ENCODE assay signal across 9 mouse cellular contexts in genomic region chr4:126155869-126156268, GRCm38 (mm10). TPM values are rescaled to one million over a fixed set of nuclear protein-coding genes. Genes with fewer than 3 reads are reported as not detected.
DNase-seq lines count a peak whose midpoint lies in the region; ATAC-seq and TF ChIP-seq lines count a peak whose summit lies in the region.
"Had no signal": no experiment of that assay in that cellular context is flagged by ENCODE, and none has a peak within 500 bp of the region (broad histone marks: within the 10 kb centered on the region; RNA-seq: fewer than 3 reads in every experiment).

No protein-coding gene starts in this region.

- DNase-seq in kidney, postnatal 14 days: no peak
- DNase-seq in spleen, postnatal 14 days (ENCODE audit: low spot score in 2 of 2): no peak
- DNase-seq in frontal cortex, postnatal 14 days (ENCODE audit: low spot score in 2 of 2): no peak
- no peak for DNase-seq in cerebellum, postnatal 14 days
- DNase-seq: spleen, adult 18-20 months had no signal

- no peak overlapping the region for H3K9ac ChIP-seq in kidney, embryonic 15.5 days
- no peak overlapping the region for H3K9ac ChIP-seq in forebrain, embryonic 12.5 days
- H3K9ac ChIP-seq in intestine, postnatal 0 days (ENCODE audit: low read depth, low read length): no peak overlapping the region
- H3K9ac ChIP-seq in neural tube, embryonic 12.5 days: no peak overlapping the region

- H3K27me3 ChIP-seq in kidney, embryonic 15.5 days: no peaks in the 10 kb centered on the region
- peaks cover 11% of the 10 kb centered on the region for H3K27me3 ChIP-seq in forebrain, embryonic 12.5 days
- H3K27me3 ChIP-seq in intestine, postnatal 0 days (replicated peaks; ENCODE audit: control insufficient read depth, insufficient read depth, low read length): no peaks in the 10 kb centered on the region
- H3K27me3 ChIP-seq in neural tube, embryonic 12.5 days (replicated peaks): no peaks in the 10 kb centered on the region

- H3K36me3 ChIP-seq in kidney, embryonic 15.5 days: peaks cover 25% of the 10 kb centered on the region
- no peaks in the 10 kb centered on the region for H3K36me3 ChIP-seq in forebrain, embryonic 12.5 days (replicated peaks)
- peaks cover 13% of the 10 kb centered on the region; the same call in 1 of the 2 replicates for H3K36me3 ChIP-seq in intestine, postnatal 0 days (ENCODE audit: control insufficient read depth, insufficient read depth)
- no peaks in the 10 kb centered on the region for H3K36me3 ChIP-seq in neural tube, embryonic 12.5 days

- 22% methylated on average over 2 of the region's 2 CpGs for WGBS in kidney, embryonic 15.5 days
- WGBS in forebrain, embryonic 12.5 days: 74% methylated on average over 2 of the region's 2 CpGs
- 14% methylated on average over 2 of the region's 2 CpGs for WGBS in intestine, postnatal 0 days
- WGBS in neural tube, embryonic 12.5 days: 56% methylated on average over 2 of the region's 2 CpGs

- H3K4me2 ChIP-seq in kidney, embryonic 15.5 days: no peak overlapping the region
- no peak overlapping the region for H3K4me2 ChIP-seq in forebrain, embryonic 12.5 days
- no peak overlapping the region for H3K4me2 ChIP-seq in intestine, postnatal 0 days (replicated peaks; ENCODE audit: low read depth)
- no peak overlapping the region for H3K4me2 ChIP-seq in neural tube, embryonic 12.5 days (replicated peaks)

- H3K4me1 ChIP-seq in kidney, embryonic 15.5 days: peaks cover 49% of the 10 kb centered on the region
- 0 out of 2 replicates have a peak, but pooled peaks cover 6% of the 10 kb centered on the region for H3K4me1 ChIP-seq in forebrain, embryonic 12.5 days
- H3K4me1 ChIP-seq in intestine, postnatal 0 days (replicated peaks; ENCODE audit: control insufficient read depth, insufficient read depth, low read length): 0 out of 2 replicates have a peak, but pooled peaks cover 4% of the 10 kb centered on the region
- no peaks in the 10 kb centered on the region for H3K4me1 ChIP-seq in neural tube, embryonic 12.5 days

- no peak overlapping the region for H3K4me3 ChIP-seq in kidney, embryonic 15.5 days (replicated peaks)
- H3K4me3 ChIP-seq in forebrain, embryonic 12.5 days (replicated peaks): no peak overlapping the region
- H3K4me3 ChIP-seq in intestine, postnatal 0 days (ENCODE audit: low read depth, low read length): no peak overlapping the region
- H3K4me3 ChIP-seq in neural tube, embryonic 12.5 days: no peak overlapping the region

- H3K27ac ChIP-seq in kidney, embryonic 15.5 days: peak overlapping the region; percentile 92
- H3K27ac ChIP-seq in forebrain, embryonic 12.5 days: peak overlapping the region; percentile 38; the same call in 1 of the 2 replicates
- peak overlapping the region; percentile 4; the same call in 1 of the 2 replicates for H3K27ac ChIP-seq in intestine, postnatal 0 days (ENCODE audit: low read depth, low read length)
- 0 out of 2 replicates have a peak overlapping the region, but pooled peaks have one; percentile 20 for H3K27ac ChIP-seq in neural tube, embryonic 12.5 days

- no peak for TF ChIP-seq CTCF in intestine, postnatal 0 days (IDR thresholded peaks at IDR 0.05; ENCODE audit: low read depth)

- H3K9me3 ChIP-seq in kidney, embryonic 15.5 days (replicated peaks): no peaks in the 10 kb centered on the region
- no peaks in the 10 kb centered on the region for H3K9me3 ChIP-seq in forebrain, embryonic 12.5 days
- H3K9me3 ChIP-seq in intestine, postnatal 0 days (ENCODE audit: control insufficient read depth): no peaks in the 10 kb centered on the region
- no peaks in the 10 kb centered on the region for H3K9me3 ChIP-seq in neural tube, embryonic 12.5 days

- ATAC-seq in kidney, embryonic 15.5 days (replicated peaks; ENCODE audit: low FRiP score): peak; percentile 66
- ATAC-seq in forebrain, embryonic 12.5 days (ENCODE audit: low FRiP score): no peak
- ATAC-seq in intestine, postnatal 0 days: no peak; the same call in 1 of the 2 replicates
- ATAC-seq in neural tube, embryonic 12.5 days (ENCODE audit: low FRiP score, low read depth): no peak

RNA-seq across cellular contexts. Expression of gene Sh3d21, which starts 7.4 kb away (rescaled TPM):
- 8.3 and 9.5 TPM in 2 replicates for polyA plus RNA-seq in kidney, embryonic 15.5 days (2015; fragmentation: Nextera tagmentation; extraction: Ambion mirVana)
- polyA plus RNA-seq in forebrain, embryonic 12.5 days (2016; fragmentation: Nextera tagmentation; extraction: Ambion mirVana): 0.96 and 1.5 TPM in 2 replicates
- polyA plus RNA-seq in intestine, postnatal 0 days (2015; fragmentation: Nextera tagmentation; extraction: Ambion mirVana): 10.0 and 12.3 TPM in 2 replicates
- 2.0 and 2.1 TPM in 2 replicates for polyA plus RNA-seq in neural tube, embryonic 12.5 days (2016; fragmentation: Nextera tagmentation; extraction: Ambion mirVana)

RNA-seq across cellular contexts. Expression of gene Eva1b, which starts 8.3 kb away (rescaled TPM):
- 90.0 and 98.5 TPM in 2 replicates for polyA plus RNA-seq in kidney, embryonic 15.5 days (2015; fragmentation: Nextera tagmentation; extraction: Ambion mirVana)
- polyA plus RNA-seq in forebrain, embryonic 12.5 days (2016; fragmentation: Nextera tagmentation; extraction: Ambion mirVana): 13.1 and 15.9 TPM in 2 replicates
- 28.9 and 29.0 TPM in 2 replicates for polyA plus RNA-seq in intestine, postnatal 0 days (2015; fragmentation: Nextera tagmentation; extraction: Ambion mirVana)
- 28.7 and 33.5 TPM in 2 replicates for polyA plus RNA-seq in neural tube, embryonic 12.5 days (2016; fragmentation: Nextera tagmentation; extraction: Ambion mirVana)

RNA-seq across cellular contexts. Expression of gene Thrap3, which starts 46.7 kb away (rescaled TPM):
- polyA plus RNA-seq in kidney, embryonic 15.5 days (2015; fragmentation: Nextera tagmentation; extraction: Ambion mirVana): 219 and 230 TPM in 2 replicates
- polyA plus RNA-seq in forebrain, embryonic 12.5 days (2016; fragmentation: Nextera tagmentation; extraction: Ambion mirVana): 284 and 305 TPM in 2 replicates
- polyA plus RNA-seq in intestine, postnatal 0 days (2015; fragmentation: Nextera tagmentation; extraction: Ambion mirVana): 56.7 and 67.5 TPM in 2 replicates
- polyA plus RNA-seq in neural tube, embryonic 12.5 days (2016; fragmentation: Nextera tagmentation; extraction: Ambion mirVana): 236 and 241 TPM in 2 replicates

RNA-seq across cellular contexts. Expression of gene Stk40, which starts 52.1 kb away (rescaled TPM):
- polyA plus RNA-seq in kidney, embryonic 15.5 days (2015; fragmentation: Nextera tagmentation; extraction: Ambion mirVana): 38.2 and 41.3 TPM in 2 replicates
- 42.8 and 48.5 TPM in 2 replicates for polyA plus RNA-seq in forebrain, embryonic 12.5 days (2016; fragmentation: Nextera tagmentation; extraction: Ambion mirVana)
- 14.5 and 14.6 TPM in 2 replicates for polyA plus RNA-seq in intestine, postnatal 0 days (2015; fragmentation: Nextera tagmentation; extraction: Ambion mirVana)
- polyA plus RNA-seq in neural tube, embryonic 12.5 days (2016; fragmentation: Nextera tagmentation; extraction: Ambion mirVana): 46.2 and 49.4 TPM in 2 replicates

RNA-seq across cellular contexts. Expression of gene Lsm10, which starts 59.4 kb away (rescaled TPM):
- polyA plus RNA-seq in kidney, embryonic 15.5 days (2015; fragmentation: Nextera tagmentation; extraction: Ambion mirVana): 51.8 and 52.9 TPM in 2 replicates
- polyA plus RNA-seq in forebrain, embryonic 12.5 days (2016; fragmentation: Nextera tagmentation; extraction: Ambion mirVana): 41.9 and 46.6 TPM in 2 replicates
- polyA plus RNA-seq in intestine, postnatal 0 days (2015; fragmentation: Nextera tagmentation; extraction: Ambion mirVana): 49.0 and 50.4 TPM in 2 replicates
- 38.8 and 38.9 TPM in 2 replicates for polyA plus RNA-seq in neural tube, embryonic 12.5 days (2016; fragmentation: Nextera tagmentation; extraction: Ambion mirVana)

Comparison
In these comparisons a context has a peak if more than half of its experiments do, and no peak if none do; other contexts are left out.
1. H3K27ac ChIP-seq: peak in every context shown above with its lines; median percentile 92 in kidney, embryonic 15.5 days; 38 in forebrain, embryonic 12.5 days; 20 in neural tube, embryonic 12.5 days; 4 in intestine, postnatal 0 days.